Mouse (Mus musculus): ENCODE measurements around the gene Prps1l1. TPM values are rescaled to one million over a fixed set of nuclear protein-coding genes. Genes with fewer than 3 reads are reported as not detected.

Gene Prps1l1
- polyA plus RNA-seq (2014; fragmentation: Illumina TruSeq; extraction: RNeasy Lipid Tissue Mini Kit (QIAGEN cat#74804); ENCODE audit: low read depth, low replicate concordance) = not detected

DNA sequence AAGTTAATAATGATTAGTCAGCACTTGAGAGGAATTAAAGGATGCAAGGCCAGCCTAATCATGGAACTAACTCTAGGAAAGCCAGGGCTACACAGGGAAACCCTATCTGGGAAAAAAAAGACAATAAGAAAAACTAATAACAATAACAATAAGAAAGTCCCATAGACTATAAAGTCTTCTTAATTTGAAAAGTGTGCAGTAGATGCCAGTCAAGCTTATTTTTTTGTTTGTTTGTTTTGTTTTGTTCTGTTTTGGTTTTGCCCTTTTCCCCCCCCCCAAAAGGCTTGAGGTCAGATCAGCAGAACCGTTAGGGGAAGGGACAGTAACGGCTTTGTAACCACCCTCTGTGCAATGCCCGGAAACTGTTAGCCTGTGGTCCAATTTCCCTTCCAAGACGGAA lies at the start of gene Prps1l1:
TSS of gene Prps1l1 (plus strand) at position 301 of the 400 bp plus-strand sequence.

Other genes starting within 250 kb of the Prps1l1 start
- 1.3 TPM for gene Hdac9, start 67.7 kb upstream of the Prps1l1 start, polyA plus RNA-seq (2014; fragmentation: Illumina TruSeq; extraction: RNeasy Lipid Tissue Mini Kit (QIAGEN cat#74804); ENCODE audit: low read depth, low replicate concordance)
- 158 TPM for gene Snx13, start 62.4 kb downstream of the Prps1l1 start, polyA plus RNA-seq (2014; fragmentation: Illumina TruSeq; extraction: RNeasy Lipid Tissue Mini Kit (QIAGEN cat#74804); ENCODE audit: low read depth, low replicate concordance)

All from adrenal gland, adult 10 weeks (tissue).